Mouse (Mus musculus) MEL (cell line): ENCODE results near the gene Cnppd1. TPM values are rescaled to one million over a fixed set of nuclear protein-coding genes. Genes with fewer than 3 reads are reported as not detected.

ENCODE experiments used
- DNase-seq: peaks from one replicate; pipeline ENCODE4 v3.0.0; 2011; ENCODE audit warnings: low read depth, low spot score
- H3K27ac ChIP-seq: 2 replicates; pipeline ENCODE4 v1.5.1; 2012; ENCODE audit warnings: low read depth, mild to moderate bottlenecking, control low read depth, low read length, moderate library complexity; ENCODE audit not compliant: control insufficient read depth
- H3K27me3 ChIP-seq, 2 experiments: fragments of 150-350 bp in 1 of 2; sonication (generic) in 1 of 2; 2 replicates each; pipeline ENCODE4 v1.6.1; 2012; ENCODE audit warnings: low read length in 2 of 2, mild to moderate bottlenecking in 2 of 2, improper control_type of control experiment in 1 of 2, moderate library complexity in 1 of 2; ENCODE audit not compliant: insufficient read depth in 2 of 2, control insufficient read depth in 1 of 2
- H3K36me3 ChIP-seq, 2 experiments: 2 replicates each; pipeline ENCODE4 v1.6.1; 2012 to 2014; ENCODE audit warnings: low read length in 2 of 2, improper control_type of control experiment in 1 of 2, inconsistent platforms in 1 of 2, mild to moderate bottlenecking in 1 of 2; ENCODE audit not compliant: insufficient read depth in 2 of 2, control insufficient read depth in 1 of 2
- H3K4me1 ChIP-seq, 2 experiments: fragments of 150-350 bp in 1 of 2; sonication (generic) in 1 of 2; 2 replicates each; pipeline ENCODE4 v1.6.1; 2012; ENCODE audit warnings: low read length in 2 of 2, improper control_type of control experiment in 1 of 2, mild to moderate bottlenecking in 1 of 2; ENCODE audit not compliant: insufficient read depth in 2 of 2, control insufficient read depth in 1 of 2
- H3K4me3 ChIP-seq, 2 experiments: fragments of 150-350 bp in 1 of 2; sonication (generic) in 1 of 2; 2 replicates each; pipeline ENCODE4 v1.5.1; 2012; ENCODE audit warnings: low read depth in 2 of 2, low read length in 2 of 2, mild to moderate bottlenecking in 2 of 2, moderate library complexity in 2 of 2, control low read depth in 1 of 2, improper control_type of control experiment in 1 of 2; ENCODE audit not compliant: control insufficient read depth in 1 of 2, insufficient read depth in 1 of 2
- H3K79me2 ChIP-seq: 2 replicates; pipeline ENCODE4 v1.6.1; 2012; ENCODE audit warnings: mild to moderate bottlenecking, low read length, moderate library complexity; ENCODE audit not compliant: control insufficient read depth, poor library complexity, insufficient read depth
- H3K9ac ChIP-seq: 2 replicates; pipeline ENCODE4 v1.6.1; 2012; ENCODE audit warnings: low read depth, mild to moderate bottlenecking, control low read depth, low read length, moderate library complexity; ENCODE audit not compliant: control insufficient read depth, poor library complexity, severe bottlenecking
- H3K9me3 ChIP-seq: fragments of 150-350 bp; sonication (generic); replicated peaks from 2 replicates; pipeline ENCODE4 v1.6.1; 2012; ENCODE audit warnings: mild to moderate bottlenecking, low read length, improper control_type of control experiment, moderate library complexity; ENCODE audit not compliant: insufficient read depth
- BHLHE40 ChIP-seq: IDR thresholded peaks from 2 replicates; pipeline ENCODE4 v1.6.1; 2012; ENCODE audit warnings: low read depth, mild to moderate bottlenecking, inconsistent platforms, low read length, improper control_type of control experiment, borderline replicate concordance
- CTCF ChIP-seq, 3 experiments: IDR thresholded peaks in 2 of 3; conservative IDR thresholded peaks in 1 of 3; 2 replicates each; pipeline ENCODE4 v1.5.1; 2011 to 2012; ENCODE audit warnings: low read length in 3 of 3, low read depth in 2 of 3, mild to moderate bottlenecking in 2 of 3, improper control_type of control experiment in 1 of 3, inconsistent platforms in 1 of 3, mixed read lengths in 1 of 3, moderate library complexity in 1 of 3; ENCODE audit not compliant: control insufficient read depth in 1 of 3, insufficient read depth in 1 of 3, poor library complexity in 1 of 3, severe bottlenecking in 1 of 3
- E2F4 ChIP-seq: IDR thresholded peaks from 2 replicates; pipeline ENCODE4 v1.6.1; 2011; ENCODE audit warnings: low read depth, low read length, improper control_type of control experiment, borderline replicate concordance
- ETS1 ChIP-seq: IDR thresholded peaks from 2 replicates; pipeline ENCODE4 v1.6.1; 2012; ENCODE audit warnings: low read depth, mild to moderate bottlenecking, inconsistent platforms, low read length, improper control_type of control experiment, moderate library complexity
- GATA1 ChIP-seq: IDR thresholded peaks from 2 replicates; pipeline ENCODE4 v1.6.1; 2011; ENCODE audit warnings: low read depth, low read length, improper control_type of control experiment
- HCFC1 ChIP-seq: IDR thresholded peaks from 2 replicates; pipeline ENCODE4 v1.6.1; 2012; ENCODE audit warnings: low read depth, mild to moderate bottlenecking, inconsistent platforms, low read length, improper control_type of control experiment, moderate library complexity
- JUND ChIP-seq: IDR thresholded peaks from 2 replicates; pipeline ENCODE4 v1.6.1; 2011; ENCODE audit warnings: low read depth, mild to moderate bottlenecking, improper control_type of control experiment, low read length
- KAT2A ChIP-seq: conservative IDR thresholded peaks from 2 replicates; pipeline ENCODE4 v1.6.1; 2012; ENCODE audit warnings: low read depth, low read length, improper control_type of control experiment, inconsistent platforms
- MAFK ChIP-seq: IDR thresholded peaks from 2 replicates; pipeline ENCODE4 v1.6.1; 2011; ENCODE audit warnings: low read depth, mild to moderate bottlenecking, low read length, improper control_type of control experiment, borderline replicate concordance
- MAX ChIP-seq: IDR thresholded peaks from 2 replicates; pipeline ENCODE4 v1.6.1; 2011; ENCODE audit warnings: low read length, improper control_type of control experiment
- MXI1 ChIP-seq: IDR thresholded peaks from 2 replicates; pipeline ENCODE4 v1.6.1; 2011; ENCODE audit warnings: mild to moderate bottlenecking, low read depth, low read length, improper control_type of control experiment
- MYB ChIP-seq: IDR thresholded peaks from 2 replicates; pipeline ENCODE4 v1.6.1; 2011; ENCODE audit warnings: mild to moderate bottlenecking, low read depth, low read length, improper control_type of control experiment
- MYC ChIP-seq: IDR thresholded peaks from 2 replicates; pipeline ENCODE4 v1.6.1; 2011; ENCODE audit warnings: low read depth, mild to moderate bottlenecking, low read length, improper control_type of control experiment, moderate library complexity
- NELFE ChIP-seq: IDR thresholded peaks from 2 replicates; pipeline ENCODE4 v1.6.1; 2011; ENCODE audit warnings: low read depth, low read length, improper control_type of control experiment
- NRF1 ChIP-seq: IDR thresholded peaks from 2 replicates; pipeline ENCODE4 v1.6.1; 2014; ENCODE audit warnings: low read depth, mild to moderate bottlenecking, inconsistent platforms, low read length, improper control_type of control experiment, moderate library complexity; ENCODE audit not compliant: poor library complexity, insufficient read depth, severe bottlenecking
- POLR2A ChIP-seq, 2 experiments: IDR thresholded peaks; 2 replicates each; pipeline ENCODE4 v1.6.1; 2011 to 2012; ENCODE audit warnings: low read length in 2 of 2, mild to moderate bottlenecking in 2 of 2, control low read depth in 1 of 2, improper control_type of control experiment in 1 of 2, low read depth in 1 of 2, moderate library complexity in 1 of 2; ENCODE audit not compliant: control insufficient read depth in 1 of 2, insufficient read depth in 1 of 2, poor library complexity in 1 of 2
- POLR2AphosphoS2 ChIP-seq: IDR thresholded peaks from 2 replicates; pipeline ENCODE4 v1.6.1; 2011; ENCODE audit warnings: low read length, improper control_type of control experiment
- POLR2AphosphoS5 ChIP-seq: IDR thresholded peaks from 2 replicates; pipeline ENCODE4 v1.6.1; 2012; ENCODE audit warnings: low read depth, borderline replicate concordance, mild to moderate bottlenecking, inconsistent platforms, low read length, moderate library complexity, mixed read lengths
- RCOR1 ChIP-seq: IDR thresholded peaks from 2 replicates; pipeline ENCODE4 v1.6.1; 2012; ENCODE audit warnings: low read depth, mild to moderate bottlenecking, inconsistent platforms, low read length, improper control_type of control experiment
- SIN3A ChIP-seq: IDR thresholded peaks from 2 replicates; pipeline ENCODE4 v1.6.1; 2012; ENCODE audit warnings: low read length, improper control_type of control experiment, inconsistent platforms
- TBP ChIP-seq: IDR thresholded peaks from 2 replicates; pipeline ENCODE4 v1.8.0; 2011; ENCODE audit warnings: low read depth, low read length, improper control_type of control experiment
- USF1 ChIP-seq: IDR thresholded peaks from 2 replicates; pipeline ENCODE4 v1.6.1; 2014; ENCODE audit warnings: low read depth, mild to moderate bottlenecking, inconsistent platforms, low read length, improper control_type of control experiment, moderate library complexity
- USF2 ChIP-seq, 2 experiments: IDR thresholded peaks; 2 replicates each; pipeline ENCODE4 v1.6.1; 2011 to 2012; ENCODE audit warnings: improper control_type of control experiment in 2 of 2, low read length in 2 of 2, borderline replicate concordance in 1 of 2, inconsistent platforms in 1 of 2, low read depth in 1 of 2, mild to moderate bottlenecking in 1 of 2; ENCODE audit not compliant: insufficient read depth in 1 of 2
- ZC3H11A ChIP-seq: IDR thresholded peaks from 2 replicates; pipeline ENCODE4 v1.6.1; 2012; ENCODE audit warnings: low read depth, mild to moderate bottlenecking, inconsistent platforms, low read length, improper control_type of control experiment
- ZMIZ1 ChIP-seq: IDR thresholded peaks from 2 replicates; pipeline ENCODE4 v1.6.1; 2012; ENCODE audit warnings: low read depth, mild to moderate bottlenecking, inconsistent platforms, low read length, improper control_type of control experiment, moderate library complexity
- ZNF384 ChIP-seq: IDR thresholded peaks from 2 replicates; pipeline ENCODE4 v1.6.1; 2012; ENCODE audit warnings: low read depth, mild to moderate bottlenecking, inconsistent platforms, low read length, improper control_type of control experiment
- polyA plus RNA-seq, 2 experiments: library from polyadenylated mRNA; stranded (reverse) in 1 of 2; unstranded in 1 of 2; fragments of >175 nt in 1 of 2; fragments of >200 nt in 1 of 2; gene quantifications; 2 replicates each; pipeline versions ENCODE4 v1.2.1 to v1.2.4; 2012; ENCODE audit warnings: low replicate concordance in 2 of 2, low read depth in 1 of 2; ENCODE audit not compliant: insufficient read length in 2 of 2, insufficient read depth in 1 of 2, missing spikeins in 1 of 2
- total RNA-seq: library from RNA; depleted of rRNA; stranded (reverse); fragments of 300-350 nt; gene quantifications from 2 replicates; pipeline ENCODE4 v1.2.3, GENCODE M21; 2012; rRNA removed

The Cnppd1 gene
- 46.4 and 54.4 TPM in 2 replicates for total RNA-seq
- polyA plus RNA-seq: 100 to 1,000 TPM in 1 of 2 experiments, 10 to 100 TPM in 1; 70.1 to 314 TPM

GRCm38 (mm10) chr1:75142301-75143261 is at the start of gene Cnppd1, which contains the start of gene Retreg2:
Gene Cnppd1, minus strand, starts transcription at chr1:75142711.
Gene Retreg2, plus strand, starts transcription at chr1:75142778.
- Histone ChIP-seq H3K4me1 (peaks cover 5 to 20% of the 10 kb centered on the region in 2 experiments), H3K79me2 (peaks cover 38% of the 10 kb centered on the region), H3K27me3 (no peaks in the 10 kb centered on the region), H3K4me3 (peak within 1 kb of the TSS; percentile 88 to 94), H3K36me3 (peaks cover 1 to 20% of the 10 kb centered on the region in 2 experiments; a peak in 3 of 4 replicates)
- no peak for TF ChIP-seq MYB
- peak; percentile 91 for TF ChIP-seq SIN3A
- TF ChIP-seq USF1: peak; percentile 97
- no peak for TF ChIP-seq MAFK
- TF ChIP-seq NRF1: peak; percentile 97
- no peak for TF ChIP-seq ZC3H11A
- TF ChIP-seq NELFE: peak; percentile 77
- peak; percentile 81 for TF ChIP-seq HCFC1
- TF ChIP-seq KAT2A: no peak; the same call in 1 of the 2 replicates
- peak; percentile 80; the same call in 1 of the 2 replicates for TF ChIP-seq MXI1
- peak; percentile 77 for TF ChIP-seq TBP
- peak; percentile 12; the same call in 1 of the 2 replicates for TF ChIP-seq RCOR1
- TF ChIP-seq USF2 (IDR thresholded peaks at IDR 0.05; ENCODE audit: borderline replicate concordance in 1 of 2, insufficient read depth in 1 of 2, low read depth in 1 of 2, low read length in 2 of 2): peak; percentile 96 to 99
- no peak for TF ChIP-seq JUND
- no peak for TF ChIP-seq E2F4
- no peak for TF ChIP-seq GATA1
- TF ChIP-seq POLR2A (IDR thresholded peaks at IDR 0.05; ENCODE audit: control insufficient read depth in 1 of 2, insufficient read depth in 1 of 2, low read depth in 1 of 2, low read length in 2 of 2, poor library complexity in 1 of 2): peak; percentile 87 to 90
- TF ChIP-seq ETS1: peak; percentile 64; the same call in 1 of the 2 replicates
- TF ChIP-seq MYC: no peak; the same call in 1 of the 2 replicates
- TF ChIP-seq ZNF384: peak; percentile 89
- TF ChIP-seq BHLHE40: peak; percentile 93
- peak; percentile 99 for TF ChIP-seq MAX
- TF ChIP-seq CTCF (IDR thresholded peaks at IDR 0.05 in 2 of 3, conservative IDR thresholded peaks at IDR 0.05 in 1 of 3; ENCODE audit: control insufficient read depth in 1 of 3, insufficient read depth in 1 of 3, low read depth in 2 of 3, low read length in 3 of 3, poor library complexity in 1 of 3, severe bottlenecking in 1 of 3): peak in 2 of 3 experiments; percentile 64 to 79; a peak in 5 of 6 replicates
- TF ChIP-seq POLR2AphosphoS2: peak; percentile 77; the same call in 1 of the 2 replicates
- peak; percentile 39 for TF ChIP-seq ZMIZ1
- 0 out of 2 replicates have a peak, but pooled peaks have one; percentile 59 for TF ChIP-seq POLR2AphosphoS5
- TF ChIP-seq, all 39 proteins: peak for 18
- Histone ChIP-seq H3K27ac (peak within 1 kb of the TSS; percentile 91), H3K9ac (peak within 1 kb of the TSS; percentile 93), H3K9me3 (no peaks in the 10 kb centered on the region)
- peak; percentile 97 for DNase-seq
